Mouse (Mus musculus): Measurements from ENCODE around the gene Cldn34c2.
"Not testable (repeated sequence)": the region's sequence is repeated elsewhere in the genome, so short reads cannot be mapped to it uniquely, and the experiment has no call there.

Gene Cldn34c2

DNA sequence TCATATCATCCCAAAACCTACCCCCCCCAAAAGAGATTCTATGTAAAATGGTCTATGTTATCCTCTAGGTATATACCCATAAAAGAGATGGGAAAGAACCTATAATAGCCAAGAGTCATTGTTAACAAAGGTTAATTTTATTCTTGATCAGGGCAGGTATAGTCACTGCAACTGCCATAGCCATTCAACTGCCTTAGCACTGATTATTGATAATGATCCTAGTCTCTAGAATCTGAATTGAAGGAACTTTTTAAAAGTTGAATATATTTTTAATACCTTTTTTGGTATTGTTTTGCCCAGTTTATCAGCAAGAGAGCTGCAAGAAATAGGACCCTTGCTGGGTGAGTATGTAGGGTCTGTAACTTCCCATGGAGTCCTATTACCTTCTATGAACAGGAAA is at the start of gene Cldn34c2:
TSS of gene Cldn34c2 (plus strand) at position 301 of the 400 bp plus-strand sequence.
- DNase-seq (ENCODE audit: low read depth, low spot score) = not testable (repeated sequence)

DNA sequence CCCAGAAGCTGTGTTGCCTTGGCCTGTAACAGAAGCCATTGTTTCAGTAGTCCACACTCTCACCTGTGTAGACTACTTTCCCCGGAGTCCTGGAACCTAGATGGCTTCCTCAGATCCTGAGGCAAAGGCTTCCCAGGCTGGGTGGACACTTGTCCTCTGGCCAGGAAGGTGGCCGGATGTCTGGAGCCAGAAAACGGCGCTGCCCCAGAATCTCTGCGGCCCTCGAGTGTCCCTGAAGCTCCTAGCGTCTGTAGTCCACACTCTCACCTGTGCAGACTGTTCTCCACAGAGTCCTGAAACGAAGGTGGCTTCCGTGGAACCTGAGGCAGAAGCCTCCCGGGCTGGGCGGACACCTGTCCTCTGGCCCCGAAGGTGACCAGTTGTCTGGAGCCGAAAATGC is 30.1 kb upstream of the Cldn34c2 start:
- DNase-seq (ENCODE audit: low read depth, low spot score) = not testable (repeated sequence)

DNA sequence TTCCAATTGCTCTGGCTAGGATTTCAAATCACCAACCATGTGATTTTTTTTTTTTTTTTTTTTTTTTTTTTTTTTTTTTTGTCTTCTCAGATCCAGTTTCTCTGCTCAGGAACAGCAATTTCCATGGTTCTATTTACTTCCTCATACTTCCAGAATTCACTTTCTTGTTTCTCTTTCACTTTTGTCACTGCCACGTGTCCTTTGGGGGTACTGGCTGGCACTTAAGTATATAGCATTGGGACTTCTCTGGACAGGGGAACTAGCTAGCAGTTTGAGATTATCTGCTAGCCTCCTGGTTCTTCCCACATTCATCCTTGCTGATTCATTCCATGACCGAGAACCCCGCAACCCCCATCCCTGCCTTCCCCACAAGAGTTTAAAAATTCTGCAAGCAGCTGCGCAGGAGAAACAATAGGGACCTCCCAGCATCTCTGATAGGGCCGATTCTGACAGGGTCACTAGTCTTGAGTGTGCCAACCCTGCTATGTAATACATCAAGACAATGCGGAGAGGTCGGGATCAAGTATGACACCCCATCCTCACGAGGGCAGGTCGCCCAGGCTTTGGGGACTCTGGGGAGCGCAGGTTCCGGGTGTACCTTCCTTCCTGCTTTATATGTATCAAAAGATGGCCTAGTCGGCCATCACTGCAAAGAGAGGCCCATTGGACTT is 30.8 kb downstream of the Cldn34c2 start:
- not testable (repeated sequence) for DNase-seq (ENCODE audit: low read depth, low spot score)

Measured in CD4-positive, CD25-positive, alpha-beta regulatory T cell, adult 2 months (primary cell).